Mouse (Mus musculus) kidney, adult 2 months (tissue): ENCODE measurements around the gene Dnase1l1.

ENCODE experiments used
- CTCF ChIP-seq: fragments of 200-500 bp; conservative IDR thresholded peaks from 2 replicates; pipeline ENCODE4 v1.5.1; 2011; ENCODE audit warnings: low read depth, mild to moderate bottlenecking, control low read depth, low read length, moderate library complexity, mixed read lengths; ENCODE audit not compliant: insufficient read depth, insufficient read length
- POLR2A ChIP-seq: fragments of 200-500 bp; IDR thresholded peaks from one replicate; pipeline ENCODE4 v1.6.1; 2011; ENCODE audit warnings: low read depth, low read length, control low read depth

- TF ChIP-seq CTCF (no peak), POLR2A (no peak)
Observed at GRCm38 (mm10) chrX:74298348-74298747, 16.2 kb upstream of the Dnase1l1 start.
